Mouse (Mus musculus) erythroid progenitor cell, adult 5-6 weeks (primary cell): ENCODE results near the gene Smad1. TPM values are rescaled to one million over a fixed set of nuclear protein-coding genes. Genes with fewer than 3 reads are reported as not detected.

ENCODE experiments used
- ATAC-seq: replicated peaks from 2 replicates; pipeline ENCODE4 v1.8.0; 2016; ENCODE audit warnings: moderate number of reproducible peaks, mild to moderate bottlenecking, moderate TSS enrichment, inconsistent platforms; ENCODE audit not compliant: poor library complexity, low FRiP score, severe bottlenecking
- total RNA-seq, 2 experiments: library from RNA; stranded (forward) in 1 of 2; stranded (reverse) in 1 of 2; fragments of 150-400 nt in 1 of 2; fragments of 186-747, 209-891 nt in 1 of 2; gene quantifications; 2 replicates each; pipeline versions ENCODE4 v1.2.3 to v1.2.4; 2015 to 2017; ENCODE audit warnings: low replicate concordance in 2 of 2

Smad1 gene
- total RNA-seq, 2 experiments from 2014 or later: 1.2 TPM; not detected in 1

DNA sequence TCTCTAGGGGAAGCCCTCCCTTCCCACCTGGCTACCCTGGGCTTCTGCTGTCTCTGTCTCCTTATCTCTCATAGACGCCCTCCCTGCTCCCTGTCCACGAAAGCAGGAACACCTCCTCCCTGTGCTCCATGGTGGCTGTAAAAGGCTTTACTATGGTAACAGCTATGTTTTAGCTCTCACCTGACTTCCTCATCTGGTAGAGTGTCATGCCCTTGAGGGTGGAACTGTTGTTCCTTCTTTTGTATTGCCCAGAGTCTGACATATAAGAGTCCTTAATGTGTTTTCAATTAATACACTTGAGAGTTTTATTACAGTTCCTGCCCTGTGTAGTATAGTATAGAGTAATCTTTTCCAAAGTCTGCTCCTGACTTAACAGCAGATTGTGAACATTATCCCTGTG is 36.9 kb downstream of the Smad1 start:
- no peak for ATAC-seq

DNA sequence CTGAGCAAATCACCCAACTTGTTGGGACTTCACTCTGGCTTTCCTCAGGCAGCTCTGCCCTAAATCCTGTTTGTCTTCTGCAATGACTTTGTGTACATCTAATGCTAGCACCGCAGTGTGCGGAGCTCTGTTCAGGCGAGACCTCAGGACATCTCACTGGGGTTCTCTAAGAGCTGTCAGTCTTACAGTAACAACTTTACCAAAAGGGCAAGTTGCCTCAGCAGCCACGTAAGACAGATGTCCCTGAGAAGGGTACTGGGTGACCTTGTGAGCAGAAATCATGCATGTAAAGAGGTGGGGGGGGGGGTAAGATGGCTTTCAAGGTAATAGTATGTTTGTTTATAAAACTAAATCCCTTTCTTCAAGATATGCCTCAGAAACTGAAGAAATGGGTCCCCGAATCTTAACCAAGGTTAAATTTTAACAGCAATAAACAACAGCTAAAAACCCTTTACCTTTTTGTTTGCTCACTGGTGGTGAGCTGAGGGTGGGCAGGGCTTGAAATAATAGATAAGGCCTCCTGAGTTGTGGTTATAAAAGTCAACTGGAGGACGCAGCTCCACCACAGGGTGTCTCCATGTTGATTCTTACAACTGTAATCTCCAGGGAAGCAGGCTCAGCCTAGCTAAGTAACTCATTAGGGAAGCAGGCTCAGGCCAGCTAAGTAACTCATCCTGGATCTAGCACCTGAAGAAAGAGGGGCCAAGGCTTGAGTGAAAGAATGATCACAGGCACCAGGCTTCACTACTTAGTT is 38.4 kb downstream of the Smad1 start:
- no peak for ATAC-seq

DNA sequence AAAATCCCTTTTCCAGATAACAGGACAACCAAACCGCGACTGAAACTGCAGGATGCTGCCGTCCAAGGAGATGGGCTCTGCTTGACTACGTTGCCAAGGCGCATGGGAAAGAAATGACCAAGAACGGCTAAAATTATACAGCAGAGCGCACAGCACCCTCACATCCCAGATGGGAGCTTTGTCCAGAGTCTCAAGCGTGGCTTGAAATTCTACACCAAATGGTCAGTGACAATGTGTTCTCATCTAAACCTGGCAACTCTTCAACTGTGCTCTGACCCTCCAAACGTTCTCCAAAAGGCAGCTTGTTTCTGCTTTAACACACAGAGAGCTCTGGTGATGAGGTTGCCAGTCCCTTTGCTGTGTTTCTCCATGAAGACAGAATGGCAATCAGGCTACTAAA is 39.0 kb downstream of the Smad1 start:
- no peak for ATAC-seq

DNA sequence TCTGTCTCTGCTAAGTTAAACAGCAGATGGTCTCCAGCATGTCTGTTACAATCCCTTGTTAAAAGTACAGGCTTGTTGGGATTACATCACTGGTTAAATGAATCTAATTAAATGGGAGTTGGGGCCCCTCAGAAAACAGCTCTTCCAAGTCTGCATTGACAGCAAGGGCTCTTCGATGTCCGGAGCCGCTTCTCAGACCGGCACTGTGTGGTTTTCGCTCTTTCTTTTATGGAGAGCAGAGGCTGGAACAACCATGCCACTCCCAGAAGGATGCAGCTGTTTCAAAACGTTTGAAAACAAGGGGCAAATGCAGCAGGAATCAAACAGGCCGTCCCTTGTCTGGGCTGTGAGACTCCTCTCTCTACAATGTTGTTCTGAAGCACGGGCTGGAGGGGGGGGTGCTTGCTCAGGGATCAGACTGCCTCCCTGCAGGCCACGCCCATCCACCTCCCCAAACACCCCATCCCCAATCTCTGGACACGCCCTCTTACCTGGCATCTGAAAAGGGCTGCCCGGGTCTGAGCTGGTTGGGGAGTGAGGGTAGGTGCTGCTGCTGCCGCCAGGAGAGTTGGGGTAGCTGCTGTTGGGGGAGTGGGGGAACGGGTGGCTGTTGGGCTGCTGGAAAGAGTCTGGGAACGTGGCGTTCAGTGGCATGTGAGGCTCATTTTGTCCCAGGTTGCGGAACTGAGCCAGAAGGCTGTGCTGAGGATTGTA is 43.4 kb downstream of the Smad1 start:
- ATAC-seq: no peak

DNA sequence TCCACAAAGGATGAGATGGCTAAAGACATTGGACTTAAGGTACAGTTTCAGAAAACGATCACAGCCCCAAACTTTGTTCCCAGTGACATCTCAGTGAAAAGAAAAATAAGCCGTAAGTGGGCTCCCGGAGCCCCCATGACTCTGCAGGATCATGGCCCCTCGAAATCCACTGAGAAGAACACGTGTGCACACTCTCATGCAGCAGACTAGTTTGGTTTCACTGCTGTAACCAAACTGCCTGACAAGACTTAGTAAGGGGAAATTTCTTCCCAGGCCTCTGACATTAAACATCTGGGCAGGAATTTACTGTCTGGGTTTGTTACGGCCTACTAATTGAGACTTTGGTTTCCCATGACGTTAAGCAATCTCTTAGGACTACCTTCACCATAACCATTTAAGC is 45.3 kb downstream of the Smad1 start:
- no peak for ATAC-seq

DNA sequence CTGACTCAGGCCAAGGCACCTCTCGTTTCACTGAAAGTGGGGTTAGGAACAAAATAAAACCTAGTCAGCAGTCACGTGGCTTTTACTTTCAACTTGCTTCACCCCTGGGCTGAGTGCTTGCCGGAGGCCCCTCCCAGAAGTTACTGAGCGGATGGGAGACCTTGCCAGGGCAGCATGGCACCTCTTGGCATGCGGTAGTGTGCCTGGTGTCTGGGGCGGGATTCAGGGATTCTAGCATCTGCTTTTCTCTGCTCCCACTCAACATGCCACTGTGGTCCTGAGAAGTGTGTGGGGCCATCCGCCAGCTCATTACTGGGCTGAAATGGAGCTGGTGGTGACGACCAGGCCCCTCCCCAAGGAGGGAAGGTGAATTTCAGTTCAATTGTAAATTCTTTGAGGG is 47.4 kb downstream of the Smad1 start:
- ATAC-seq: no peak

DNA sequence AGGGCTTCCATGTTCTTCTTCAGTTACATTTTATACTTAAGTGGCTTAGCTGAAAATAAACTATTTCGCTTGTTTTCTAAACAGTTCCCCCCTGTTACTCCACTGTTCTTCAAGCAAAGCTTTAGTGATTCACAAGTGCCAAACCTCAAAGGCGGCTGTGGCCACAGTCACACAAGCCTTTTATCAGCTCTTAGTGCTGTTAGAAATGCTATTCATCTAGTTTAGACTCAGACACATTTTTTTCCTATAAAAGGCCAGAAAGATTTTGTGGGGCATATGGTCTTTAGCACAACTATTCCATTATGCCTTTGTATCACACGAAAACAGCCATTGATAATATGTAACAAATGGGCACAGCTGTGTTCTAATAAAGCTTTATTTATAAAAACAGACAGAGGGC is 48.5 kb downstream of the Smad1 start:
- no peak for ATAC-seq

DNA sequence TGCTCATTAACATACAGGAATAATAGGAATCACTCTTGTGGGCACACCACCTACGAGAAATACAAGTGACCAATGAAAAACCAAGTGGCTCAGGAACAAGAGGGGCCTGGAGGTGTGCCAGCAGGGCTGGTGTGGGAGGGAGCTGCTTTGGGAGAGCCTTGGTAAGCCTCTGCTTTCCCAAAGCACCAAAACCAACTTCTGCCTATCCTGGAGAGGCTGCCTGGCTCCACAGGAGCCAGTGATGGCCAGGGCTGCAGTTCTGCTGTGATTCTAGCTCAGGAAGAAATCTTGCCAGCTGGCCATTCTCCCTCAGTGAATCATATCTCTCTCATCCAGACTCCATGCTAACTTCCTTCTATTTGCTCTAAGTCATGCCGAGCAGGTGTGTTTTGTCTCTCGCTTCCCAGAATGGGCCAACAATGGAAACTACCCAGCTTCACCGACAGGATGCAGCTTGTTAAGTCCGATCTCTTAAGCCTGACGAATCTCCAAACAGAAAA is 49.2 kb downstream of the Smad1 start:
- ATAC-seq: no peak

DNA sequence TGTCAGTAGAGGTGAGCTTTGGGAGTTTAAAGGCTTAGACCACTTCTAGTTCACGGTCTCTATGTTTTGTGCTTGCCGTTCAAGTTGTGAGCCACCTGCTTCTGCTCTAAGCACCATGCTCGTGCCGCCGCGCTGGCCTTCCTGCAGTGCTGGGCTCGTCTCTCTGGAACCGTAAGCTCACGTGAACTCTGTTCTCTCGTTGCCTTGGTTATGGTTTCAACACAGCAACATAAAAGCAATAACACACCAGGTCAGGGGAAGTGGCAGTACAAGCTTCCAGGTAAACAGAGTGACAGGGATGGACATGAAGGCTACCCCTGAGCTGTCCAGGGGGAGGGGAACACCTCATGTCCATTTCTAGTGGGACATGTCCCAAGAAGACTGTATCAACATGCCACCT is 52.9 kb downstream of the Smad1 start:
- ATAC-seq: no peak

DNA sequence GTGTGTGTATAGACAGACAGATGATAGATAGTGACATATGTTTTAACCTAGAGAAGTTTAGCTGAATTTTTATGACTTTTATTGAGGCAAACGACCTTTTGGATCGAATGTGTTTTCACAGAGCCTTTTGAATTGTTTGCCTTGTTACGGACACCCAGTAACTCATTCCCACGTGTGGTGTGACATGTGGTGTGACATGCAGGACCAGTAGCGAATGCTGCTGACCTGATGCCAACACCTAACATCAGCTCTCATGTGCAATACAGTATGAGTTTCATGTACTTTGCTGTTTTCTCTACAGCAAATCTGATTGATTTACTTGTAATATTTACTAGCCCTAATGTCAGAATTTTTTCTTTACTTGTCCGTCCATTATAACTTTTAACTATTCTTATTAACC is 53.5 kb downstream of the Smad1 start:
- no peak for ATAC-seq

DNA sequence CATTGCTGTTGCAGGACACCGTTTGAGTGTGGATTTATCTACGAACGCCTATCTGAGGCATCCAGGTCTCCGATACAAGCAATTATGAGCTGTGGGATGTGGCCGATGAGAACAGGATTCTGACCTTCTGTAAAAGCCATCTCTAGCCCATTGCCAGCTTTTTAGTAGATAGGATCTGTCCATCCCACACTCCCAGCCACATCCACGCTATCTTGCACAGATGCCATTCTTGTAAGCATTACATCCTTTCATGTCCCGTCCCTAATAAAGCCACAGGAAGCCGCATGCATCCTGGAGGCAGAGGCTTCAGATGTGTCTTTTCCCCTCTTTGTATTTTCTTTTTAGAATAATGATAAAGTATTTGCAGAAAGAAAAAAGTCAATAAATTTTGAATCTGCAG is 58.1 kb downstream of the Smad1 start:
- no peak for ATAC-seq

DNA sequence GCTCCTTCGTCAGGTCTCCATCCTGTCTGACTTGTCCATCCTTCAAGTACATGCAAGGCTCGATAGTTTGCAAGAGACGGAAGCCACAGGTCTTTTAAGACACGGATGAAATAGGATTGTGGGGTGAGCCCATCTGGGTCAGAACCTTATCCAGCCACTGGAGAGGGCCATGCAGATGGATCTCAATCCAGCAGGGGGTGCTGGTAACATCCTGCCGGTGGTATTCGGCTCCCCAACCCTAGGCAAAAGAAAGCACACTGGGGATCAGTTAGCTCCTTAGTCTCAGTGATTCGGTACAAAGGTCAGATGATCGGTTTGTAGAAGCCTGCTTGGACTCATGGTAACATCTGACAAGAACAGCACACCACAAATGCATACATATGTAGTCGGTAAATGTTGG is 59.8 kb downstream of the Smad1 start:
- ATAC-seq: no peak

DNA sequence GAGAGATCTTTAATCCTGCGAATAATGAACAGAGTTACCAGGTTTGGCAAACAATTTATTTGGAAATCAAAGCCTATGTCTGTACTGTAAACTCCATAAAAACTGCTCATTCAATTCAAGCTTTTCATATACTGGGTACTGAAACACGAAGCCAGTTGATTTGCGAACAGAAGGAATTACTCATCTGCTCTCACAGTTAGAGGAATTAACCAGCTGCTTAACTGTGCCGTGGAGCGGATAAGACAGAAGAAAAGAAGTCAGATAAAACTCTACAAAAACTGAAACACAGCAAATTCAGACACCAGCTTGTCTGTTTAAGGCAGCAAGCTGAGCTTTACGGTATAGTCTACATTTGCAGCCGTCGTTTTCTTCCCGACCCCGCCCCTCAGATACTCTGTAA is 60.7 kb downstream of the Smad1 start:
- no peak for ATAC-seq

DNA sequence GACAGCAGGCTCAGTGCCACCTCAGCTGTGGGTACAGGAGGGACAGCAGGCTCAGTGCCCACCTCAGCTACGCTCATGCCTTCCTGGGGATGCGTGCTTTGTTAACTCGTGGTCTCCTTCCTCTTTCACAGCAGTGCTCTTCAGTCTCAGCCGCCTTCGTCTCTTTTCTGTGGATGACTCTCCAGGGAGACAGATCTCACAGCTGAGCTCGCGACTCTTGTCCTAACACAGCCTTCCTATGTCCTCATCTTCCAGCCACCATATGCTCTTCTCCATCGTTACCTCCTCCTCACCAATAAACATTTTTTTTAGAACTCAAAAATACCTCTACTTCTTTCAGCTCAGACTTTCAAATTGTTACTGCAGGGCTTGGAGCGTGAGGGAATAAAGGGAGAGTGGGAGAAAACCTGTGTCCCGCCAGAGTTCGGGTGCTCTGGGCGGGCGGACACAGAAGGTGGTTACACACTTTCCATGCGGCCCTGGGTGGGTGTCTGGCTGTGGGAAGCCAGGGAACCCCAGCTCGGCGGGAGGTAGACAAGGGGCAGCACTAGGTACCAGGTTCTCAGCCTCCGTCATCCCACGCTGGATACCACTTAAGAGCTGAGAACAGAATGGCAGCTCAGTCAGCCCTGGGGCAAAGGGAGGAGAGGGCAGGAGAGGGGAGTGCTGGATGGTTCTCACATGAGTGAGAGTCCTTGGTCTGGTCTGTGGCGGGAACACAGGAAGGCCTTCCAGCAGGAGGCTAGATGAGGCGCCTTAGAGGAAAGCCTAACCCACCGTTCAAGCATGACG is 67.0 kb downstream of the Smad1 start:
- no peak for ATAC-seq

DNA sequence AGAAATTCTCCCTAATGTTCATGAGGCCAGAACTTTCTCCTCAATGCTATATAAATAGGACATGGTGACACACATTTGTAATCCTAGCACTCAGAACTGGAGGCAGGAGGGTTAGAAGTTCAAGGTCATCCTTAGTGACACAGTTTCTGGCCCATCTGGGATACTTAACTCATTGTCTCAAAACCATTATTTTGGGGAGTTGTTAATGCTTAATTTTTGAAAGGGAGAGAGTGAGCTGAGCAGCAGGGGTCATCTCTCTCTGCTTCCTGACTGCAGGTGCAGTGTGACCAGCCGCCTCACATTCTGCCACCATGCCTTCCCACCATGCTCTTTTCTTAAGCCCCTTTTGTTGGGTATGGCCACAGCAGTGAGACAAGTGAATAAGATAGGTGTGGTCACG is 67.7 kb downstream of the Smad1 start:
- ATAC-seq: no peak

DNA sequence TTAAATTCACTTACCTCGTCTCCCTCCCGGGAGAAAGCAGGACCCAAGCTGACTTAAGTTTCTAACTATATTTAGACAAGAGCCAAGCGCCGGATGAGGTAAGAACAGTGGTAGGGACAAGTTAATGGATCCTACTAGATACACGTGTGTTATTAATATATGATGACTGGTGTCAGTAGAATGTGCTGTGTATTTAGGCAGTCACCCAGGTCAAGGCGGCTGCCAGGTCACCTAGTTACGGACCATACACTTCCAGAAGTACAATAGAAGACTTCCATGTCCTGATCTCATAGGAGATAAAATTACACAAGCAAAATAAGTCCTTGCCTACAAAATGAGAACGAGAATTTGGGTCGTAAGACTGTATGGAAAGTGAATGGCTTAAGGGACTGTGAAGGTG is 68.3 kb downstream of the Smad1 start:
- ATAC-seq: no peak

DNA sequence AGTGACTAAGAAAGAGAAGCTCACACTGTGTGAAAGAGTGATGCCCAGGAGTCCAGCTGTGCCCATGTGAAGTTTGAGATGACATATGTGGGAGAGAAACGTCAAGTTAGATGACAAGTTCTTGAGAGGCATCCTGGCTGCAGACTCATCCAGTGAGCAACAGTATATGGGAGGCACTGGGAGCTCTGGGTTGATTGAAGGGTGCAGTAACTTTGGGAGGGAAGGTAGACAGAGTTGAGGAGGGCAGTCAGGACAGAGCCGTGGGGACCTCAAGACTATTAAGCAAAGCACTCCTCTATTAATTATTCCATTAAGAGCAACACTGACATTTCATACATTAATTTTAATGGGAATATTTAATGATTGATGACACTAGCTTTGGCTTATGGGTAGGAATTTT is 69.6 kb downstream of the Smad1 start:
- ATAC-seq: no peak

DNA sequence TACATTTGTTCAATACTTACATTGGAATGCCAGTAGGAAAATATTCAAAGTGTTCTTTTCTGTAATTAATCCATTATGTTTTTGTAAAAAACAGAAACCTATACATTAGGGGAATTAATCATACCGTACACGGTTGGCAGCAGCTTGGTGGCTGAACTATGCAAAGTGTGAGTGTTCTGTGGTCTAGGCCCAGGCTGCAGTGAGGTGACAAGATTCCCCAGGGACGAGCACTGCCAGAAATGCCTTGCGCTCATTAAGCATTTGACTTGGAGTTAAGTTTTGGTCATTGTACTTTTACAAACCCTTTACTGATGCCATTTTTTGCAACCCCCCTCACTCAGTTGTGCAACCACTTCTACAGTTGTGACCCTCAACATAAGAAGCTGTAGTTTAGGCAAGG is 70.1 kb downstream of the Smad1 start:
- no peak for ATAC-seq

DNA sequence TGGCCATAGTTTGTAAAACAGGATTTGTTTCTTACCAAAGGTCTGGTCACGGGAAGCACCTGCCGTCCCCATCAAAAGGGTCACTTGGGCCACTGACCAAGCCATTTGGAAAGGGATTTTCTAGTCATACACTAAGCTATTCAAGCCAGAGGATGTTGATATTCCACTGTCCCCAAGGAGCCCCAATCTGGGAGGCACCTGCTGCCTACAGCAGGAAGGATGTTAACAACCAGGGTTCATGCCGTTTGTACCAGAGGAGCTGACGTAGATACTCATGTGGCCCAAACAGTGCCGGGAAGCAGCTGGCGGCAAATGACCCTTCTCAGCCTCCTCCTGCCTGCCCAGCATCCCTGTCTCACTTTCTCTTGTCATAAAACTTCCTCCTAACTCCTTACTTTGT is 73.8 kb downstream of the Smad1 start:
- no peak for ATAC-seq

DNA sequence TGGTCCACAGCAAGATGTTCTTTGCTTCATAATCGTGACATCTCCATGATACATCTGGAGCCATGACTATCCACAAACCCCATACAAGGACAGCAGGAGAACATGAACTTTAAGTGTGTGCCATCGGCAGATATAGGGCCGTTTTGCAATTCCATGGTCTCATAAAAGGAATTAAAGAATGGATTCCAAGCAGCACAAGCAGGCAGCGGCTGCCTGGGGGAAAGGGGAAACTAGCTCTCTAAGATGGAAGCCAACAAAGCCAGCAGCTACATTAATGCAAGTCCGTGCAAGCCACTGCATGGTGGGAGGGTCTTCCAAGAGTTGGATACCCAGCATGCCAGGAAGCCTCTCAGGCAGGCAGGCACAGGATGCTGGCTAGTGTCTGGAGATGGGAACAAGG is 74.4 kb downstream of the Smad1 start:
- no peak for ATAC-seq

DNA sequence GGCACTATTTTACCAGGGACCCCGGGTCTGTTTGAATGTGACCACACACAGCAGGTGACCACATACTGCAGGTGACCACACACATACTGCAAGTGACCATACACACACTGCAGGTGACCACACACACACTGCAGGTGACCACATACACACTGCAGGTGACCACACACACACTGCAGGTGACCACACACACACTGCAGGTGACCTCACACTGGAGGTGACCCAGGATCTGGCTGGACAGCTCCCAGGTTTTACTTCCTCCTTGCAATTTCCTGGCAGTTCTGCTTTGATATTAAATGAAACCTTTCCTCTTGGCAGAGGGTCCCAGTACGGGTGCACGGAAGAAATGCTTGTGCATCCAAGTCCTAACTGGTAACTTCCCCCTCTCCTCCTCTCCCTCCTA is 75.3 kb downstream of the Smad1 start:
- no peak for ATAC-seq
